Mouse (Mus musculus): ENCODE data around the gene Kank1. TPM values are rescaled to one million over a fixed set of nuclear protein-coding genes. Genes with fewer than 3 reads are reported as not detected.

Kank1 gene
- polyA plus RNA-seq, 1 experiment from 2014 or later: 16.6 TPM

GRCm38 (mm10) chr19:25358486-25359120 is 121.8 kb downstream of the Kank1 start:
- no peaks in the 10 kb centered on the region for H3K9me3 ChIP-seq (ENCODE audit: control insufficient read depth, low read length)
- no peak overlapping the region for H3K27ac ChIP-seq (replicated peaks; ENCODE audit: low read depth, low read length)
- ATAC-seq (ENCODE audit: low read depth): no peak; the same call in 1 of the 2 replicates
- no peak overlapping the region for H3K4me2 ChIP-seq (ENCODE audit: low read depth, low read length)
- H3K4me1 ChIP-seq (ENCODE audit: control insufficient read depth, insufficient read depth, low read length): peaks cover 26% of the 10 kb centered on the region
- no peak overlapping the region for H3K4me3 ChIP-seq (ENCODE audit: low read depth, low read length)
- no peak for DNase-seq (ENCODE audit: low spot score)
- WGBS: 37% methylated on average over 8 of the region's 8 CpGs
- no peak overlapping the region for H3K9ac ChIP-seq (ENCODE audit: low read depth, low read length)
- H3K36me3 ChIP-seq (ENCODE audit: control insufficient read depth, insufficient read depth, low read length): no peaks in the 10 kb centered on the region
- no peaks in the 10 kb centered on the region for H3K27me3 ChIP-seq (replicated peaks; ENCODE audit: control insufficient read depth, insufficient read depth, low read length)

- Histone ChIP-seq H3K27ac (replicated peaks; ENCODE audit: low read depth, low read length) (no peak overlapping the region), H3K36me3 (ENCODE audit: control insufficient read depth, insufficient read depth, low read length) (no peaks in the 10 kb centered on the region), H3K4me2 (ENCODE audit: low read depth, low read length) (no peak overlapping the region), H3K9me3 (ENCODE audit: control insufficient read depth, low read length) (no peaks in the 10 kb centered on the region), H3K4me1 (ENCODE audit: control insufficient read depth, insufficient read depth, low read length) (peaks cover 26% of the 10 kb centered on the region), H3K4me3 (ENCODE audit: low read depth, low read length) (no peak overlapping the region), H3K27me3 (replicated peaks; ENCODE audit: control insufficient read depth, insufficient read depth, low read length) (no peaks in the 10 kb centered on the region), H3K9ac (ENCODE audit: low read depth, low read length) (no peak overlapping the region)
- ATAC-seq (ENCODE audit: low read depth): peak; percentile 23; the same call in 1 of the 2 replicates
- WGBS: 24% methylated on average over 9 of the region's 9 CpGs
- no peak for DNase-seq (ENCODE audit: low spot score)
These were observed 123.8 kb downstream of the Kank1 start for GRCm38 (mm10) chr19:25360571-25361029.

GRCm38 (mm10) chr19:25361956-25362355 is 125.2 kb downstream of the Kank1 start:
- no peak for DNase-seq (ENCODE audit: low spot score)

GRCm38 (mm10) chr19:25365698-25366097 is 128.9 kb downstream of the Kank1 start:
- H3K27me3 ChIP-seq (replicated peaks; ENCODE audit: control insufficient read depth, insufficient read depth, low read length): no peaks in the 10 kb centered on the region
- no peak overlapping the region for H3K4me2 ChIP-seq (ENCODE audit: low read depth, low read length)
- 59% methylated on average over 5 of the region's 5 CpGs for WGBS
- peaks cover 3% of the 10 kb centered on the region for H3K4me1 ChIP-seq (ENCODE audit: control insufficient read depth, insufficient read depth, low read length)
- H3K4me3 ChIP-seq (ENCODE audit: low read depth, low read length): no peak overlapping the region
- H3K9ac ChIP-seq (ENCODE audit: low read depth, low read length): no peak overlapping the region
- H3K27ac ChIP-seq (replicated peaks; ENCODE audit: low read depth, low read length): no peak overlapping the region
- no peaks in the 10 kb centered on the region for H3K9me3 ChIP-seq (ENCODE audit: control insufficient read depth, low read length)
- no peaks in the 10 kb centered on the region for H3K36me3 ChIP-seq (ENCODE audit: control insufficient read depth, insufficient read depth, low read length)
- DNase-seq (ENCODE audit: low spot score): no peak
- no peak for ATAC-seq (ENCODE audit: low read depth)

More at GRCm38 (mm10) chr19:25361956-25362355, 125.2 kb downstream of the Kank1 start:
- H3K9ac ChIP-seq (ENCODE audit: low read depth, low read length): no peak overlapping the region
- peaks cover 26% of the 10 kb centered on the region for H3K4me1 ChIP-seq (ENCODE audit: control insufficient read depth, insufficient read depth, low read length)
- H3K4me3 ChIP-seq (ENCODE audit: low read depth, low read length): no peak overlapping the region
- 67% methylated on average over 7 of the region's 7 CpGs for WGBS
- H3K9me3 ChIP-seq (ENCODE audit: control insufficient read depth, low read length): no peaks in the 10 kb centered on the region
- no peaks in the 10 kb centered on the region for H3K27me3 ChIP-seq (replicated peaks; ENCODE audit: control insufficient read depth, insufficient read depth, low read length)
- no peak overlapping the region for H3K4me2 ChIP-seq (ENCODE audit: low read depth, low read length)
- no peak for ATAC-seq (ENCODE audit: low read depth)
- H3K27ac ChIP-seq (replicated peaks; ENCODE audit: low read depth, low read length): no peak overlapping the region
- no peaks in the 10 kb centered on the region for H3K36me3 ChIP-seq (ENCODE audit: control insufficient read depth, insufficient read depth, low read length)

- no peak for DNase-seq (ENCODE audit: low spot score)
- ATAC-seq (ENCODE audit: low read depth): no peak
- H3K27ac ChIP-seq (replicated peaks; ENCODE audit: low read depth, low read length): no peak overlapping the region
- no peak overlapping the region for H3K4me3 ChIP-seq (ENCODE audit: low read depth, low read length)
- 59% methylated on average over 12 of the region's 12 CpGs for WGBS
- no peaks in the 10 kb centered on the region for H3K27me3 ChIP-seq (replicated peaks; ENCODE audit: control insufficient read depth, insufficient read depth, low read length)
- H3K4me1 ChIP-seq (ENCODE audit: control insufficient read depth, insufficient read depth, low read length): no peaks in the 10 kb centered on the region
- H3K9ac ChIP-seq (ENCODE audit: low read depth, low read length): no peak overlapping the region
- H3K36me3 ChIP-seq (ENCODE audit: control insufficient read depth, insufficient read depth, low read length): no peaks in the 10 kb centered on the region
- no peaks in the 10 kb centered on the region for H3K9me3 ChIP-seq (ENCODE audit: control insufficient read depth, low read length)
- no peak overlapping the region for H3K4me2 ChIP-seq (ENCODE audit: low read depth, low read length)
These were observed 129.8 kb downstream of the Kank1 start for GRCm38 (mm10) chr19:25366620-25367019.

- no peak overlapping the region for H3K4me3 ChIP-seq (ENCODE audit: low read depth, low read length)
- no peak for DNase-seq (ENCODE audit: low spot score)
- WGBS: 92% methylated on average over 9 of the region's 9 CpGs
- no peak overlapping the region for H3K27ac ChIP-seq (replicated peaks; ENCODE audit: low read depth, low read length)
- H3K4me1 ChIP-seq (ENCODE audit: control insufficient read depth, insufficient read depth, low read length): peaks cover 16% of the 10 kb centered on the region
- ATAC-seq (ENCODE audit: low read depth): no peak
- no peaks in the 10 kb centered on the region for H3K27me3 ChIP-seq (replicated peaks; ENCODE audit: control insufficient read depth, insufficient read depth, low read length)
- no peaks in the 10 kb centered on the region for H3K36me3 ChIP-seq (ENCODE audit: control insufficient read depth, insufficient read depth, low read length)
- H3K9me3 ChIP-seq (ENCODE audit: control insufficient read depth, low read length): no peaks in the 10 kb centered on the region
- no peak overlapping the region for H3K4me2 ChIP-seq (ENCODE audit: low read depth, low read length)
- no peak overlapping the region for H3K9ac ChIP-seq (ENCODE audit: low read depth, low read length)
These were observed 133.7 kb downstream of the Kank1 start for GRCm38 (mm10) chr19:25370428-25370827.

GRCm38 (mm10) chr19:25372794-25373193 is 136.0 kb downstream of the Kank1 start:
- WGBS: 62% methylated on average over 7 of the region's 7 CpGs
- Histone ChIP-seq H3K9ac (ENCODE audit: low read depth, low read length) (no peak overlapping the region), H3K9me3 (ENCODE audit: control insufficient read depth, low read length) (no peaks in the 10 kb centered on the region), H3K36me3 (ENCODE audit: control insufficient read depth, insufficient read depth, low read length) (no peaks in the 10 kb centered on the region), H3K27ac (replicated peaks; ENCODE audit: low read depth, low read length) (no peak overlapping the region), H3K4me2 (ENCODE audit: low read depth, low read length) (no peak overlapping the region), H3K27me3 (replicated peaks; ENCODE audit: control insufficient read depth, insufficient read depth, low read length) (no peaks in the 10 kb centered on the region), H3K4me3 (ENCODE audit: low read depth, low read length) (no peak overlapping the region), H3K4me1 (ENCODE audit: control insufficient read depth, insufficient read depth, low read length) (peaks cover 17% of the 10 kb centered on the region)
- ATAC-seq (ENCODE audit: low read depth): peak; percentile 44; the same call in 1 of the 2 replicates
- peak; percentile 48 for DNase-seq (ENCODE audit: low spot score)

GRCm38 (mm10) chr19:25373594-25373993 is 136.8 kb downstream of the Kank1 start:
- WGBS: 58% methylated on average over 3 of the region's 3 CpGs
- H3K27me3 ChIP-seq (replicated peaks; ENCODE audit: control insufficient read depth, insufficient read depth, low read length): no peaks in the 10 kb centered on the region
- H3K36me3 ChIP-seq (ENCODE audit: control insufficient read depth, insufficient read depth, low read length): no peaks in the 10 kb centered on the region
- no peaks in the 10 kb centered on the region for H3K9me3 ChIP-seq (ENCODE audit: control insufficient read depth, low read length)
- no peak overlapping the region for H3K9ac ChIP-seq (ENCODE audit: low read depth, low read length)
- H3K4me2 ChIP-seq (ENCODE audit: low read depth, low read length): no peak overlapping the region
- H3K4me1 ChIP-seq (ENCODE audit: control insufficient read depth, insufficient read depth, low read length): peaks cover 17% of the 10 kb centered on the region
- H3K27ac ChIP-seq (replicated peaks; ENCODE audit: low read depth, low read length): no peak overlapping the region
- ATAC-seq (ENCODE audit: low read depth) (no peak), DNase-seq (ENCODE audit: low spot score) (no peak)
- H3K4me3 ChIP-seq (ENCODE audit: low read depth, low read length): no peak overlapping the region

GRCm38 (mm10) chr19:25374191-25374590 is 137.4 kb downstream of the Kank1 start:
- Histone ChIP-seq H3K27me3 (replicated peaks; ENCODE audit: control insufficient read depth, insufficient read depth, low read length) (no peaks in the 10 kb centered on the region), H3K4me3 (ENCODE audit: low read depth, low read length) (no peak overlapping the region), H3K9ac (ENCODE audit: low read depth, low read length) (no peak overlapping the region), H3K4me1 (ENCODE audit: control insufficient read depth, insufficient read depth, low read length) (peaks cover 17% of the 10 kb centered on the region), H3K4me2 (ENCODE audit: low read depth, low read length) (no peak overlapping the region), H3K27ac (replicated peaks; ENCODE audit: low read depth, low read length) (no peak overlapping the region), H3K9me3 (ENCODE audit: control insufficient read depth, low read length) (no peaks in the 10 kb centered on the region), H3K36me3 (ENCODE audit: control insufficient read depth, insufficient read depth, low read length) (no peaks in the 10 kb centered on the region)
- no peak for DNase-seq (ENCODE audit: low spot score)
- 68% methylated on average over 9 of the region's 9 CpGs for WGBS
- ATAC-seq (ENCODE audit: low read depth): no peak; the same call in 1 of the 2 replicates
